Mouse (Mus musculus): ENCODE measurements around the gene Auts2. TPM values are rescaled to one million over a fixed set of nuclear protein-coding genes. Genes with fewer than 3 reads are reported as not detected.

The Auts2 gene
- polyA plus RNA-seq, 1 experiment from 2014 or later: 69.8 TPM

- Histone ChIP-seq H3K4me1 (peaks cover 24% of the 10 kb centered on the region), H3K36me3 (no peaks in the 10 kb centered on the region), H3K27ac (no peak overlapping the region), H3K27me3 (no peaks in the 10 kb centered on the region), H3K9ac (no peak overlapping the region), H3K9me3 (no peaks in the 10 kb centered on the region), H3K4me3 (no peak overlapping the region), H3K4me2 (no peak overlapping the region)
- ATAC-seq (ENCODE audit: insufficient number of reproducible peaks, insufficient read depth, low FRiP score, low TSS enrichment, low read depth): no peak
- 91% methylated on average over 4 of the region's 4 CpGs for WGBS
Measured at GRCm38 (mm10) chr5:132302778-132303177, 240.4 kb downstream of the Auts2 start.

- no peaks in the 10 kb centered on the region for H3K9me3 ChIP-seq
- no peak overlapping the region for H3K4me3 ChIP-seq
- H3K4me2 ChIP-seq: no peak overlapping the region
- 53% methylated on average over 4 of the region's 4 CpGs for WGBS
- no peaks in the 10 kb centered on the region for H3K36me3 ChIP-seq
- peaks cover 27% of the 10 kb centered on the region for H3K4me1 ChIP-seq
- H3K27ac ChIP-seq: no peak overlapping the region
- no peaks in the 10 kb centered on the region; the same call in 1 of the 2 replicates for H3K27me3 ChIP-seq
- no peak for ATAC-seq (ENCODE audit: insufficient number of reproducible peaks, insufficient read depth, low FRiP score, low TSS enrichment, low read depth)
- no peak overlapping the region for H3K9ac ChIP-seq
Measured at GRCm38 (mm10) chr5:132300794-132301193, 242.3 kb downstream of the Auts2 start.

GRCm38 (mm10) chr5:132299716-132300115 lies 243.4 kb downstream of the Auts2 start:
- ATAC-seq (ENCODE audit: insufficient number of reproducible peaks, insufficient read depth, low FRiP score, low TSS enrichment, low read depth): no peak
- no peak overlapping the region for H3K9ac ChIP-seq
- peaks cover 30% of the 10 kb centered on the region for H3K4me1 ChIP-seq
- H3K27me3 ChIP-seq: no peaks in the 10 kb centered on the region; the same call in 1 of the 2 replicates
- 78% methylated on average over 4 of the region's 4 CpGs for WGBS
- H3K4me3 ChIP-seq: no peak overlapping the region
- no peak overlapping the region for H3K27ac ChIP-seq
- no peak overlapping the region for H3K4me2 ChIP-seq
- no peaks in the 10 kb centered on the region for H3K36me3 ChIP-seq
- no peaks in the 10 kb centered on the region for H3K9me3 ChIP-seq

- Histone ChIP-seq H3K9ac (no peak overlapping the region), H3K27ac (no peak overlapping the region), H3K4me3 (no peak overlapping the region), H3K27me3 (no peaks in the 10 kb centered on the region; the same call in 1 of the 2 replicates), H3K9me3 (no peaks in the 10 kb centered on the region), H3K4me2 (no peak overlapping the region), H3K36me3 (no peaks in the 10 kb centered on the region), H3K4me1 (peaks cover 29% of the 10 kb centered on the region)
- no peak for ATAC-seq (ENCODE audit: insufficient number of reproducible peaks, insufficient read depth, low FRiP score, low TSS enrichment, low read depth)
Measured at GRCm38 (mm10) chr5:132298996-132299395, 244.1 kb downstream of the Auts2 start.

- no peak overlapping the region for H3K27ac ChIP-seq
- peaks cover 32% of the 10 kb centered on the region for H3K4me1 ChIP-seq
- no peak overlapping the region for H3K4me3 ChIP-seq
- H3K9me3 ChIP-seq: no peaks in the 10 kb centered on the region
- H3K9ac ChIP-seq: no peak overlapping the region
- no peaks in the 10 kb centered on the region for H3K36me3 ChIP-seq
- H3K27me3 ChIP-seq: no peaks in the 10 kb centered on the region; the same call in 1 of the 2 replicates
- H3K4me2 ChIP-seq: no peak overlapping the region
- 92% methylated on average over 7 of the region's 7 CpGs for WGBS
- no peak for ATAC-seq (ENCODE audit: insufficient number of reproducible peaks, insufficient read depth, low FRiP score, low TSS enrichment, low read depth)
Measured at GRCm38 (mm10) chr5:132297309-132297708, 245.8 kb downstream of the Auts2 start.

GRCm38 (mm10) chr5:132294469-132294868 lies 248.7 kb downstream of the Auts2 start:
- H3K9me3 ChIP-seq: no peaks in the 10 kb centered on the region
- no peaks in the 10 kb centered on the region for H3K36me3 ChIP-seq
- H3K4me2 ChIP-seq: no peak overlapping the region
- H3K4me1 ChIP-seq: peaks cover 42% of the 10 kb centered on the region
- H3K4me3 ChIP-seq: no peak overlapping the region
- no peak overlapping the region for H3K27ac ChIP-seq
- H3K9ac ChIP-seq: no peak overlapping the region
- no peak for ATAC-seq (ENCODE audit: insufficient number of reproducible peaks, insufficient read depth, low FRiP score, low TSS enrichment, low read depth)
- H3K27me3 ChIP-seq: no peaks in the 10 kb centered on the region; the same call in 1 of the 2 replicates
- 50% methylated on average over 3 of the region's 3 CpGs for WGBS

GRCm38 (mm10) chr5:132292932-132293331 lies 250.2 kb downstream of the Auts2 start:
- no peak for ATAC-seq (ENCODE audit: insufficient number of reproducible peaks, insufficient read depth, low FRiP score, low TSS enrichment, low read depth)
- Histone ChIP-seq H3K36me3 (no peaks in the 10 kb centered on the region), H3K4me1 (peaks cover 39% of the 10 kb centered on the region), H3K4me3 (no peak overlapping the region), H3K9me3 (no peaks in the 10 kb centered on the region), H3K27me3 (no peaks in the 10 kb centered on the region; the same call in 1 of the 2 replicates), H3K27ac (no peak overlapping the region), H3K4me2 (no peak overlapping the region), H3K9ac (no peak overlapping the region)
- WGBS: 75% methylated on average over 2 of the region's 2 CpGs

GRCm38 (mm10) chr5:132290606-132291535 lies 252.3 kb downstream of the Auts2 start:
- Histone ChIP-seq H3K9ac (no peak overlapping the region), H3K4me1 (peaks cover 39% of the 10 kb centered on the region), H3K27me3 (no peaks in the 10 kb centered on the region), H3K4me3 (no peak overlapping the region), H3K9me3 (no peaks in the 10 kb centered on the region), H3K36me3 (no peaks in the 10 kb centered on the region), H3K4me2 (no peak overlapping the region), H3K27ac (0 out of 2 replicates have a peak overlapping the region, but pooled peaks have one; percentile 28)
- no peak for ATAC-seq (ENCODE audit: insufficient number of reproducible peaks, insufficient read depth, low FRiP score, low TSS enrichment, low read depth)
- 29% methylated on average over 13 of the region's 13 CpGs for WGBS

- H3K36me3 ChIP-seq: no peaks in the 10 kb centered on the region
- no peak overlapping the region for H3K9ac ChIP-seq
- 84% methylated on average over 3 of the region's 3 CpGs for WGBS
- 0 out of 2 replicates have a peak, but pooled peaks cover 9% of the 10 kb centered on the region for H3K4me1 ChIP-seq
- no peak overlapping the region for H3K27ac ChIP-seq
- H3K27me3 ChIP-seq: no peaks in the 10 kb centered on the region
- H3K4me3 ChIP-seq: no peak overlapping the region
- ATAC-seq (ENCODE audit: insufficient number of reproducible peaks, insufficient read depth, low FRiP score, low TSS enrichment, low read depth): no peak
- no peaks in the 10 kb centered on the region for H3K9me3 ChIP-seq
- H3K4me2 ChIP-seq: no peak overlapping the region
Measured at GRCm38 (mm10) chr5:132283741-132284140, 259.4 kb downstream of the Auts2 start.

- Histone ChIP-seq H3K4me1 (peaks cover 31% of the 10 kb centered on the region), H3K9me3 (no peaks in the 10 kb centered on the region), H3K4me2 (no peak overlapping the region), H3K4me3 (no peak overlapping the region), H3K27ac (no peak overlapping the region), H3K36me3 (no peaks in the 10 kb centered on the region), H3K27me3 (0 out of 2 replicates have a peak, but pooled peaks cover 5% of the 10 kb centered on the region), H3K9ac (no peak overlapping the region)
- 80% methylated on average over 15 of the region's 15 CpGs for WGBS
- ATAC-seq (ENCODE audit: insufficient number of reproducible peaks, insufficient read depth, low FRiP score, low TSS enrichment, low read depth): no peak
Measured at GRCm38 (mm10) chr5:132274098-132274898, 268.8 kb downstream of the Auts2 start.

GRCm38 (mm10) chr5:132272132-132272531 lies 271.0 kb downstream of the Auts2 start:
- no peak for ATAC-seq (ENCODE audit: insufficient number of reproducible peaks, insufficient read depth, low FRiP score, low TSS enrichment, low read depth)

More at GRCm38 (mm10) chr5:132272132-132272531, 271.0 kb downstream of the Auts2 start:
- Histone ChIP-seq H3K4me2 (no peak overlapping the region), H3K9ac (no peak overlapping the region), H3K27ac (no peak overlapping the region), H3K36me3 (no peaks in the 10 kb centered on the region), H3K27me3 (0 out of 2 replicates have a peak, but pooled peaks cover 5% of the 10 kb centered on the region), H3K4me1 (peaks cover 38% of the 10 kb centered on the region), H3K9me3 (no peaks in the 10 kb centered on the region), H3K4me3 (no peak overlapping the region)
- WGBS: 62% methylated on average over 4 of the region's 4 CpGs
